Mouse (Mus musculus): ENCODE measurements around the gene Brms1. TPM values are rescaled to one million over a fixed set of nuclear protein-coding genes. Genes with fewer than 3 reads are reported as not detected.

The Brms1 gene
- polyA plus RNA-seq, 1 experiment from 2014 or later, result 84.2 TPM

DNA sequence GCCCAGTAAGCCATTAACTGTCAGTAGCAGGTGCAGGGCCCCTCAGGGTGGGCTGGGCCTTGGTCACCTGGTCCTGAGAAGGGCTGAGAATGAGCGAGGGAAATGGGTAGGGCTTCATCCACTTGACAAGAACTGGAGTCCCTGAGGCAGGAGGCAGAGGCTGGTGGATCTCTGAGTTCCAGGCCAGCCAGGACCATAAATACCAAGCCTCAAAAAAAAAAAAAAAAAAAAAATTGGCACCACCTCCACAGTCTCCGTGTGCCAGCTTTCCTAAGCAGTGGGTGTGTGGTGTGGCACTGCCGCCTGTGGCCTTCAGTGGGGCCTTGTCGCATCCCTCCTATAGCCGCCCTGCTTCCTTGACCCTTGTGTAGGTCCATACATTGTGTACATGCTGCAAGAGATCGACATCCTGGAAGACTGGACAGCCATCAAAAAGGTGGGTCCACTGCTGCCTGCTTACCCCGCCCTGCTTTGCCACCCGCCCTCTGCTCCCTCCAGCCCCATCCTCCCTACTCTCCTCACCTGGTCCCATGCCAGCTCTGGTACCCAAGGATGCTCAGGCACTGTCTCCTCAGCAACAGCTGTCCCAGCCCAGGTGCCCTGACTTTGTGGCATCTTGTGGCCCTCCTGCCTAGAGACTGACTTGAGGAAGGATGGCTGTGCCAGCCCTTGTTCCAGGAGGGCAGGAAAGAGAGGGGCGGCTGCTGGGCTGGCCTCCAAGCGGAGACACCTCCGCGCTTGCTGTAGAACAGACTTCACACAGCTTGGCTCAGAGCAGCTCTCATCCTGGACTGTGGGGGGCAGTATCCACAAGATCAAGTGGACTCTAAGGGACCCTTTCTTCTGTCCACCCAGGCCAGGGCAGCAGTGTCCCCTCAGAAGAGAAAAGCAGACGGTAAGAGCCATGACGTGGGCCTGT, 7.2 kb downstream of the Brms1 start:
- no peak overlapping the region; the same call in 1 of the 2 replicates for H3K27ac ChIP-seq

DNA sequence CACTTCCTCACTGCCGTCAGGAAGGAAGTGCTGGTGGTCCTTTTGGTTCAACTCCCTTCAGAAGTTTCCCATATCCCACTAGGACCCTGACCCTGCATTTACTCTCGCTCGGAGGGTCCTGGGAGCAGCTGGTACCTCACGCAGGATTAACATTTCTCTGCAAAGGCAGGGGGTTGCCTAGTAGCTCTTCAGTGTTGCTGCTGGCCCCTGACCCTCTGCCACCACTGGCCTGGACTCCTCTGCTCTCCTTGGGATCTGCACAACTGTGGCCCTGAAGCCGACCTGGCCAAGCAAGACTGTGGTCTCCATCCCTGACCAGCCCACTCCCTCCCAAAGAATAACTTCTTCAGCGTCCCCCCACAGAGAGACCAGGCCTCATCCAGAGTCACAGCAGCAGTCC, 8.2 kb downstream of the Brms1 start:
- Histone ChIP-seq H3K9me3 (no peaks in the 10 kb centered on the region), H3K36me3 (replicated peaks) (peaks cover 53% of the 10 kb centered on the region), H3K27me3 (ENCODE audit: poor library complexity, severe bottlenecking) (peaks cover 42% of the 10 kb centered on the region), H3K4me3 (no peak overlapping the region), H3K27ac (no peak overlapping the region), H3K4me1 (peaks cover 43% of the 10 kb centered on the region)
- whole genome bisulfite sequencing, result 72% methylated on average over 6 of the region's 6 CpGs
- DNase-seq (ENCODE audit: extremely low spot score, low spot score), result no peak

More for the DNA sequence above, 7.2 kb downstream of the Brms1 start:
- H3K4me3 ChIP-seq, result no peak overlapping the region
- WGBS, result 86% methylated on average over 14 of the region's 14 CpGs
- no peak for DNase-seq (ENCODE audit: extremely low spot score, low spot score)
- H3K9me3 ChIP-seq, result no peaks in the 10 kb centered on the region
- H3K27me3 ChIP-seq (ENCODE audit: poor library complexity, severe bottlenecking), result peaks cover 35% of the 10 kb centered on the region
- peaks cover 39% of the 10 kb centered on the region for H3K4me1 ChIP-seq
- H3K36me3 ChIP-seq (replicated peaks), result peaks cover 63% of the 10 kb centered on the region

DNA sequence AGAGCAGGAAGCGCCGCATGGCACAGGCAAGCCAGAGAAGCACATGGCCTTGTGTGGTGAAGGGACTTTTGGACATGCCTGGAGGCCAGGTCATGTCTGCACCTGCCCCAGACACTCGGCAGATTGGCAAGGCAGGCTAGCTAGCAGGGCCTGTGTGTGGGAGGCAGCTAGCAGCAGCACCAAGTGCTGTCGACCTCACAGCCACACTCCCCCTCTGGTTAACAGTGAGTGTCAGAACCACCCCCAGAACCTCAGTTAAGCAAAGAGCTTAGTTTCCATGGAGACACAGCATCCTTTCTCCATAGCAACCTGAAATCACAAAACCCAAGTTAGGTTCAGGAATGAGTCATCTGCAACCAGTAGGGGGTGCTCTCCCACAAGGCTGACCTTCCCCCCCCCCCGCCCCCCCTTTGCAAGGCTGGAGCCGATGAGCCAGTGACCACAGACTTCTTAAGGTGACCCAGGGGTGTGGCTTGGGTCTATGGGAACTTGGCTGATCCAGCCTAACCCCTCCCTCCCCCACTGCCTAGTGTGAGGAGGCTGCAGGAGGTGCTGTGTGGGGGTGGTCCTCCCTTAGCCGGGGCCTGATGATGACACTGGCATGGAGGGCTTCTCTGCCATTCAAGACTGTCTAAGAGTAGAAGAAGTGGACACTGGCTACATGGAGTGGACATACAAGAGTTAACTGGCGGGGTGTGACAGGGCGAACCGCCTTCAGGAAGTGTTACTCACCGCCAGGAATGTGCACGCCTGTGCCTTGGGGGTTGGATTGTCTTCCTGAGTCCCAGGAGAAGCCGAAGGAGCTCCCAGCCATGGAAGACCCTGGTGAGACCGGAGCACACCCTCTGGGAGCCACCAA, 9.1 kb downstream of the Brms1 start, which contains the start of gene Rin1:
Gene Rin1, plus strand, starts transcription at position 435 of the 859 bp plus-strand sequence.
- Histone ChIP-seq H3K27ac (peak within 1 kb of the TSS; percentile 69), H3K27me3 (ENCODE audit: poor library complexity, severe bottlenecking) (peaks cover 46% of the 10 kb centered on the region), H3K36me3 (replicated peaks) (peaks cover 46% of the 10 kb centered on the region), H3K4me3 (peak within 1 kb of the TSS; percentile 37), H3K4me1 (peaks cover 43% of the 10 kb centered on the region), H3K9me3 (no peaks in the 10 kb centered on the region)
- WGBS, result 15% methylated on average over 14 of the region's 14 CpGs
- DNase-seq (ENCODE audit: extremely low spot score, low spot score), result peak; percentile 66

DNA sequence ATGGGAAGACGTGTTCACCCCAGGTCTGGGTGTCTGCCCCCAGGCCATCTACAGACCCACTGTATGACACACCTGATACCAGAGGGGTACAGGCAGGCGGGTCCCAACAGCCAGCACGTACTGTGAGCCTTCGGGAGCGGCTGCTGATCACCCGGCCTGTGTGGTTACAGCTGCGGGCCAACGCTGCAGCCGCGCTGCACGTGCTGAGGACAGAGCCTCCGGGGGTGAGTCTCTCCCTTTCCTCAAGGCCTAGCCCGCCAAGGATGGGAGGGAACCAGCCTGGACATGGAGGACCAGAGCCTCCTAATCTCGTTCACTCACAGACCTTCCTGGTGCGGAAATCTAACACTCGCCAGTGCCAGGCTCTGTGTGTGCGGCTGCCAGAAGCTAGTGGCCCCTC, 9.9 kb downstream of the Brms1 start:
- no peaks in the 10 kb centered on the region for H3K9me3 ChIP-seq
- peaks cover 46% of the 10 kb centered on the region for H3K27me3 ChIP-seq (ENCODE audit: poor library complexity, severe bottlenecking)
- no peak for DNase-seq (ENCODE audit: extremely low spot score, low spot score)
- peaks cover 44% of the 10 kb centered on the region for H3K4me1 ChIP-seq
- H3K36me3 ChIP-seq (replicated peaks), result peaks cover 39% of the 10 kb centered on the region
- WGBS, result 8% methylated on average over 17 of the region's 17 CpGs
- peak overlapping the region; percentile 37 for H3K4me3 ChIP-seq
- peak overlapping the region; percentile 69 for H3K27ac ChIP-seq

DNA sequence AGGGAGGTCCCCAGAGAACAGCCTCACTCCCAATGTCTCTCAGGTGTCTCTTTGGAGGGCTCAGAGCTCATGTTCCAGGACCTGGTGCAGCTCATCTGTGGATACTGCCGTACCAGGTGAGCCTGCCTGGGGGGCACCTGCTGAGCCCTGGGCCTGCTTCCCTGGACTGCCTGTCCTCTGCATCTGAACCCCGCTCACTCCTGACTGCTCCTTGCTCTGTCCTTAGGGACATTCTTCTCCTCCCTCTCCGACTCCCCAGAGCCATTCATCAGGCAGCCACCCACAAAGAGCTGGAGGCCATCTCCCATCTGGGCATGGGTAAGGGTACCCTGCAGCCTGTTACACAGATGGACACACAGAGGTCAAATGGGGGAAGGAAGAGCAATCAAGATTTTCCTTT, 10.4 kb downstream of the Brms1 start:
- peaks cover 46% of the 10 kb centered on the region for H3K27me3 ChIP-seq (ENCODE audit: poor library complexity, severe bottlenecking)
- H3K4me1 ChIP-seq, result peaks cover 49% of the 10 kb centered on the region
- no peaks in the 10 kb centered on the region for H3K9me3 ChIP-seq
- DNase-seq (ENCODE audit: extremely low spot score, low spot score), result no peak
- peak overlapping the region; percentile 37 for H3K4me3 ChIP-seq
- H3K36me3 ChIP-seq (replicated peaks), result peaks cover 34% of the 10 kb centered on the region
- H3K27ac ChIP-seq, result peak overlapping the region; percentile 69
- 30% methylated on average over 3 of the region's 3 CpGs for WGBS

DNA sequence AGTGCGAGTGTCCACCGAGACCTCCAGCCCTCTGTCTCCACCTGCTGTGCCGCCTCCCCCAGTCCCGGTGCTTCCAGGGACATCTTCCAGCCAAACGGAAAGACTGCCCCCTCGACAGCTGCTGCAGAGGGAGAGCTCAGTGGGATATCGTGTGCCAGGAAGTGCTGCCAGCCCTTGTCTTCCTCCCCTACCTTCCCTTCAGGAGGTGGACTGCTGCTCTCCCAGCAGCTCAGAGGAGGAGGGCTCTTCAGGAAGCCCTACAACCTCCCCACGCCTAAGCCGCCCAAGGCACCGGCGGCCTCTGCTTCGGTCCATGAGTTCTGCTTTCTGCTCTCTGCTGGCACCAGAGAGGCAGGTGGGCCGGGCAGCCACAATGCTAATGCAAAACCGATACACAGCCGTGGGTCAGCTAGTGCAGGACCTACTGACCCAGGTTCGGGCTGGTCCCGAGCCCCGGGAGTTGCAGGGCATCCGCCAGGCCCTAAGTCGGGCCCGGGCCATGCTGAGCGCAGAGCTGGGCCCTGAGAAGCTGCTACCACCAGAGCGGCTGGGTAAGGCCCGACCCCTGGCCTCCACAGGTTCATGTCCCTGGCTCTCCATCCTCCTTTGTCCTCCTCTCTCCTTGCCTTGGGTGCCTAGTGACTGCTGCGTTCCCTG, 11.1 kb downstream of the Brms1 start:
- 32% methylated on average over 25 of the region's 25 CpGs for WGBS
- no peak for DNase-seq (ENCODE audit: extremely low spot score, low spot score)
- H3K27ac ChIP-seq, result peak overlapping the region; percentile 40; the same call in 1 of the 2 replicates

DNA sequence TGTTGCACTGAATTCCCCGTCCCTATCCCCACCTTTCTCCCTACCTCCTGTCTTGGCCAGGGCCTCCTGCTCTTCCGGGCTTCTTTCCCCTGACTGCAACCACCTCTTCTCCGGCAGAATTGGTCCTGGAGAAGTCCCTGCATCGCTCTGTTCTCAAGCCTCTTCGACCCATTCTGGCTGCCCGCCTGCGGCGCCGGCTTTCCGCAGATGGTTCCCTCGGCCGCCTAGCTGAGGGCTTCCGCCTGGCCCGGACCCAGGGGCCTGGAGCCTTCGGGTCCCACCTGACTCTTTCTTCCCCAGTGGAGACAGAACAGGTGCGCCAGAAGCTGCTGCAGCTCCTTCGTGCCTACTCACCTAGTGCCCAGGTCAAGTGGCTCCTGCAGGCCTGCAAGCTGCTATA, 11.7 kb downstream of the Brms1 start:
- no peak overlapping the region for H3K4me3 ChIP-seq

More for the DNA sequence above, 11.1 kb downstream of the Brms1 start:
- no peaks in the 10 kb centered on the region for H3K9me3 ChIP-seq
- peaks cover 55% of the 10 kb centered on the region for H3K4me1 ChIP-seq
- H3K27me3 ChIP-seq (ENCODE audit: poor library complexity, severe bottlenecking), result peaks cover 46% of the 10 kb centered on the region
- H3K4me3 ChIP-seq, result peak overlapping the region; percentile 15; the same call in 1 of the 2 replicates
- peaks cover 26% of the 10 kb centered on the region for H3K36me3 ChIP-seq (replicated peaks)

DNA sequence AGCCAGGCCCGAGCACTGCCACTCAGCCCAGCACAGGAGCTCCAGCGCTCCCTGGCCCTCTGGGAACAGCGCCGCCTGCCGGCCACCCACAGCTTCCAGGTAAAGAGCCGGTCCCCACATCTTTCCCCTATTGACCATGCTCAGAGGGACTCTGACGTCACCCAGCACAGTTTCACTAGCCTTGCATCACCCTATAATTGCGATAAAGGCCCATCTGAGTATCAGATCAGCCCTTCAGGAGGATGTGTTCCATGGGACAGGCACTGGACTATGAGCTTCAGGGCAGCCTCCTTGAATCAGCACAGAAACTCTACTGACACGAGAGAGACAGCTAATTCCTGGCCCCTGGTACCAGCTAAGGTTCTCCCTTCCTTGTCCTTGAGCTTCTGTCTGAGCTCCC, 12.8 kb downstream of the Brms1 start:
- peaks cover 65% of the 10 kb centered on the region for H3K4me1 ChIP-seq
- WGBS, result 21% methylated on average over 9 of the region's 9 CpGs
- H3K27ac ChIP-seq, result no peak overlapping the region
- peak overlapping the region; percentile 14; the same call in 1 of the 2 replicates for H3K4me3 ChIP-seq
- peaks cover 57% of the 10 kb centered on the region for H3K27me3 ChIP-seq (ENCODE audit: poor library complexity, severe bottlenecking)
- peak; percentile 75 for DNase-seq (ENCODE audit: extremely low spot score, low spot score)
- H3K36me3 ChIP-seq (replicated peaks), result peaks cover 10% of the 10 kb centered on the region
- no peaks in the 10 kb centered on the region for H3K9me3 ChIP-seq

More for the DNA sequence above, 11.7 kb downstream of the Brms1 start:
- peaks cover 58% of the 10 kb centered on the region for H3K4me1 ChIP-seq
- H3K9me3 ChIP-seq, result no peaks in the 10 kb centered on the region
- WGBS, result 59% methylated on average over 17 of the region's 17 CpGs
- DNase-seq (ENCODE audit: extremely low spot score, low spot score), result no peak
- peaks cover 49% of the 10 kb centered on the region for H3K27me3 ChIP-seq (ENCODE audit: poor library complexity, severe bottlenecking)
- H3K27ac ChIP-seq, result 0 out of 2 replicates have a peak overlapping the region, but pooled peaks have one; percentile 40
- H3K36me3 ChIP-seq (replicated peaks), result peaks cover 21% of the 10 kb centered on the region

DNA sequence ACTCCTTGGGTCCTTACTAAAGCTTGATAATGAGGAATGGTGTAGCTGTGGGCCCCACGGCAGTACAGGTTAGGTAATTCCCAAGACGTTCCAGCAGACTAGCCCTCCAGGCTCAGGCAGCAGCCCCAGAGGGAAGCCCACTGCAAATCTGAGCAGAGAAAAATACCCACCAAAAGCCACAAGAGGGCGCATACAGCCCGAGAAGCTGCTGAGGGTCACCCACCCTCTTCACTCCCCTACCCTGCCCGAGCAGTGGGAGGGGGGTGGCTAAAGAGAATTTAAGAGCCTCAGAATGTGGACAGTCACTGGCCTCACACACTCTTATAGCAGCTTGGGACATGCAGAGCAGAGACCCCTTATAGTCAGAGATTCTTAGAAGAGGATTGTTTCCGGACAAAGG, 15.1 kb downstream of the Brms1 start:
- 0 out of 2 replicates have a peak overlapping the region, but pooled peaks have one; percentile 16 for H3K4me3 ChIP-seq
- DNase-seq (ENCODE audit: extremely low spot score, low spot score), result peak; percentile 68
- H3K36me3 ChIP-seq (replicated peaks), result no peaks in the 10 kb centered on the region; the same call in none of the 2 replicates
- peaks cover 67% of the 10 kb centered on the region for H3K4me1 ChIP-seq
- 15% methylated on average over 6 of the region's 6 CpGs for WGBS
- peaks cover 43% of the 10 kb centered on the region for H3K27me3 ChIP-seq (ENCODE audit: poor library complexity, severe bottlenecking)
- no peaks in the 10 kb centered on the region for H3K9me3 ChIP-seq
- H3K27ac ChIP-seq, result peak overlapping the region; percentile 63; the same call in 1 of the 2 replicates

DNA sequence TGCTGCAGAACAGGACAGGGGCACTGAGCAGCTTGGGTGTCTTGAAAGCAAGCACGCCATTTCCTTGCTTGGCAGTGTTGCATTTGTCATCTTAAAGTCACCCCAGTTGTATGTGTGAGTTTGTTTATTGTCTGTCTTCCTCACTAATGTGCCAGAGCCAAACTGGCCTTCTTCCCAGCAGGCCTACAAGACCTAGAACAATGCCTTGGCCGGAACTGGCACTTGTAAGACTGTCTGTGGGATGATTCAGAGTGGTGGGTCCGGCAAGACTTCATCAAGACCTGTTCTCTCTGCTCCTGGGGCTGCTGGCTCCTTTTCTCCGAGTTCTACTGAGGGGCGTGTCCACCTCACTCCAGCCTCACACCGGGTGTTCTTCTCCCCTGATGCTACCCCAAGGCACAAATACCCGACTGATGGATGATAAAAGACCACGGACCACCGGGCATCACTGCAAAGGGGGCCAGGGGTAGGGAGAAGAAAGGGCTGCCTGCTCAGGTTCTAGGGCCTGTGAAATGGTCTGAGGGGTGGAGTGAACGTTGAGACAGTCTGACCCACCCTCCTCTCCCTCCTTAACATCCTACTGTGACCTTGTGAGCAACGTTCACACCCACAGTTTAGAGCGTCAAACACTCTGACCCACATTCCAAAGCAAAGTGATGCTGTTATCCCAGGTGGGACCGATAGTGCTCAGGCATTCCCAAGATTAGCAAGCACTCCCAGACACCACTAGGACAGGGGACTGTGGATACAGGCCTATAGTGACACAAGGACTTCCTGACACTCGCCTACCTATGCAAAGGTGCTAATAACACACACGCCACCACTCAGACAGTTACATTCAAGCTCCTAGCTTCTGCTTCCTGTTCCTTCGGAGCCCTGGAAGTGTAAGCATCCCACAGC, 17.0 kb downstream of the Brms1 start:
- H3K27me3 ChIP-seq (ENCODE audit: poor library complexity, severe bottlenecking), result peaks cover 24% of the 10 kb centered on the region
- H3K27ac ChIP-seq, result peak overlapping the region; percentile 65
- no peak for DNase-seq (ENCODE audit: extremely low spot score, low spot score)
- H3K4me3 ChIP-seq, result no peak overlapping the region
- peaks cover 67% of the 10 kb centered on the region for H3K4me1 ChIP-seq
- WGBS, result 21% methylated on average over 16 of the region's 16 CpGs
- no peaks in the 10 kb centered on the region for H3K36me3 ChIP-seq (replicated peaks)
- H3K9me3 ChIP-seq, result no peaks in the 10 kb centered on the region
